Mouse (Mus musculus) c-Kit-positive CD71-positive TER-119-positive erythroid progenitor cells, embryonic 14.5 days (primary cell): ENCODE measurements around the gene Adora3.

Experiments
- DNase-seq: peaks from one replicate; pipeline ENCODE4 v3.0.0-alpha.2; 2013; ENCODE audit warnings: low spot score

Adora3 gene

DNA sequence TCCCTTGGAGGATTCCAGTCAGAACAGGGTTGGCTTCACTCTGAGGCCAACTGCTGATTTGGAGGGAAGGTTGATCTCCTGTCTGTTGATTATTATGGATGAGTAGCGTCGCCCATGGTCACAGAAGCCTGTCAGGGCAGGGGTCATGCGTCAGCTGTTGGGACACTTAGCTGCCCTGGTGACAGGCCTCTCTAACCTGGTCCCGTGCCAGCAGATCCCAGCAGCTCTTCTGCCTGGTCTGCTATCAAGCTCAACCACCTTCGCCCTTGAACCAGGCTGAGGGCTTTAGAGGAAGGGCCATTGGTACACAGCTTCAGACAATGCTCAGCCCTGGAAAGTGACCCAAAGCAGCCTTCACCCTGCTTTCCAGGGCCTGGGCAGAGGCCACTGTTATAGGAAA, 5.4 kb downstream of the Adora3 start:
- no peak for DNase-seq

DNA sequence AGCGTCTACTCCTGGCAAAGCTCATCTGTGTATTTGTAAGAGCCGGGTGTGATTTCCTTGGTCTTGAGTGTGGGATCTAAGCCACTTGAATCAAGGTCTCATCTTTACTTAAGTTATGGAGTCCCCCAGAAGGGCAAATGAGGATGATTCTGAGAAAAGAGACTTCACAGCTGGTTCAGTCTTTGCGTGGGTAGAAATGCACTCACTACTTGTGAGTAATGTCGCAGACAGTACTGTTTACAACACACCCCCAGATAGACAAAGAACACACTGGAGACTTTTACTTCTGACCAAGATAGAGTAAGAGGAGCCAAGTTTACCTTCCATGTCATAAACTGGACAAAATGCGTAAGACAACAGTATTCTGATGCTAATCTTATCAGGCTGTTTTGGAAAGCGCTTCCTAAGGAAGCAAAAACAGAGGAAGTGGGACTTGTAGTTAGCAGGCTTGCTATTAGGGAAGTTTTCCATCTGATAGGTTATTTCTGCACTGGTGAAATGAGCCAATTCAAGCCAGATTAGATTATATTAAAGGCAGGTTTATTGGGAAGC, 6.7 kb downstream of the Adora3 start:
- no peak for DNase-seq

DNA sequence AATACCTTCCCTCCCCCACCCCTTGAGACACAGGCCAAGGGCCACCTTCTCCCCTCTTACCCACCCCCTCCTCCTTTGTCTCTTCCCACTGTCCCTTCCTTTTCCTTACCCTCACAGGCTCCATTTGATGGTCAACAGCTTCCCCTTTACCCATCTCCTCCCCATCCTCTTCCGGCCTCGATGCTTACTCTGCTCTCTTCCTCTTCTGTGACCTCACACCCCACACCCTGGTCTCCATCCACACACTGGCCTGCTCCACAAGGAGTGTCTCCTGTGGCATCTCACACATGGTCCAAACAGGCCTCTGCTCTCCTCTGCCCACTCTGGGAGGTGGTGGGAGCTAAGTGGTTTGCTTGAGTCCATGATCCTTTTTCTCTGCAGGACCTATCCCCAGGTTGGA, 7.3 kb downstream of the Adora3 start:
- no peak for DNase-seq

DNA sequence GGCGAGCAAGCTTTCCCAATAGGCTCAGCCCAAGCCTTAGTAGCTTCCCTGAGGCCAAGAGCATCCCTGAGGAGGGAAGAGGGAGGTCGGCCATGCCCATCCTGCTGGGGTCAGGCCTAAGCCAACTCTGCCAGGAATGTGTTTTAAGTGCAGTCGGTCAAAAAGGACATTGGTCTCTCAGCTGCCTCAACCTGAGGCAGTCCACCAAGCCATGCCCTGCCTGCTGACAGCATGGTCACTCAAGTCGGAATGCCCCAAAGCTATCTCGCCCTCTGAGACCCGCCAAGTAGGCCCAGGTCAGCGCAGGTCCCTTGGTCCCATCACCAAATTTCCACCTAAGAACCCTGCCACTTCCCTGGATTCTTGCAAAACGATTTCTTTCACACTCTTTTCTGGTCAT, 8.1 kb downstream of the Adora3 start:
- DNase-seq = no peak

DNA sequence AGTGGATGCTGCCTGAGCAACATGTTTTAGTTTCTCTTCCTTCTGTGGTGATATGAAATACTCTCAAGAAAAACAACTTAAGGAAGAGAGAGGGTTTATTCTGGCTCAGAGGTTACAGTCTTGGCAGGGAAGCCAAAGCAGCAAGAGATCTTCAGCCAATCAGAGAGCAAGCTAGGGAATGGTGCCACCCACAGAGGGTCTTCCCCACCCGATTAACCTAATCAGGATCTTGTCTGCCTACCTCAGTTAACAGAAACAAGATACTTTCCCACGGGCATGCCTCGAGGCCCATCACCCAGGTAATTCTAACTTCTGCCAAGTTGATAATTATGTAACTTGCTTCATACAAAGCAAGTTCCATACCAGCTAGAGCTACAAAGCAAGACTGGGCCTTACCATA, 9.8 kb downstream of the Adora3 start:
- DNase-seq = no peak

DNA sequence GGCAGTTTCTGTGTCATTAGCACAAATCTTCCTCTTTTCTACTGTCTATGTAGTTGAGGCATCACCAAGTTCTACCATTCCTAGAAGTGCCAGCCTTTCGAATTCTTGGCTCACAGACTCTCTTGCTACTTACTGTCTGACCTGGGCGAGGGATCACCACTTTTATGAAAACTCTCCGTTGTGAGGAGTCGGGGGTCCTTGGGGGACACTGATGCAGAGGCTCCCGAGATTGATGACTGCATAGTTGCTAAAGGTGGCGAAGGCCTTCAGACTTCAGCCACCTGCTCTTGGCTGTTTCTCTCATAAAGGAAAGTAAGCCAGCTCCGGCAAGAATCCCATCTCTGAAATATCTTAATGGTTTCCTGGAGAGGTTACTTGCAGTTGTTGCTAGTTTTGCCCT, 11.4 kb downstream of the Adora3 start:
- DNase-seq = no peak

DNA sequence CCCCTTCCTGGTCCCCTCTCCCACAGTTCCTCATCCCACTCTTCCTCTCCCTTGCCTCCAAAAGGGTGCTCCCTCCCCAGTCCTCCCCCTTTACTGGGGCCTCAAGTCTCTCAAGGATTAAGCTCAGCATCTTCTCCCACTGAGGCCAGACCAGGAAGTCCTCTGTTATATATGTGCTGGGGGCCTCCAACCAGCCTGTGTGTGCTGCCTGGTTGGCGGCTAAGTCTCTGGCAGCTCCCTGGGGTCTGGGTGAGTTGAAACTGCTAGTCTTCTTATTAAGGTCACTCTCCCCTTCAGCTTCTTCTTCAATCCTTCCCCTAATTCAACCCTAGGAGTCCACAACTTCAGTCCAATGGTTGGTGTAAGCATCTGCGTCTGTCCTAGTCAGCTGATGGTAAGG, 12.5 kb downstream of the Adora3 start:
- no peak for DNase-seq

DNA sequence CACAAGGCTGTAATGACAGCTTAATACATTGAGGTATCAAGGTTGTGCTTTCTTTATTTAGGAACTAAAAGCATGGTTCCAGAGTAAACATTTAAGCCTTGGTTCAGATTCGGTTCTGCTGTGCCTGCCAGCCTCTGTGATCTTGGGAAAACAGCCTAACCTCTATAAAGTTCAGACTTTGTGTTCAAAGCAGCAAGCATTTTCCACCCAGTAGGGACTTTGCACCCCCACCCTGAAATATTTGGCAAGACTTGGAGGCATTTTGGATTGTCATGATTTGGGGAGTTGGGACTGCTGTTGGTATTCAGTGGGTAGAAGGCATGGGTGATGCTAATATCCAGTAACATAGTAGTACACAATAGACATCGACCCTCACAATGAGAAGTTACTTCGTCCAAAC, 18.3 kb downstream of the Adora3 start:
- DNase-seq = no peak

DNA sequence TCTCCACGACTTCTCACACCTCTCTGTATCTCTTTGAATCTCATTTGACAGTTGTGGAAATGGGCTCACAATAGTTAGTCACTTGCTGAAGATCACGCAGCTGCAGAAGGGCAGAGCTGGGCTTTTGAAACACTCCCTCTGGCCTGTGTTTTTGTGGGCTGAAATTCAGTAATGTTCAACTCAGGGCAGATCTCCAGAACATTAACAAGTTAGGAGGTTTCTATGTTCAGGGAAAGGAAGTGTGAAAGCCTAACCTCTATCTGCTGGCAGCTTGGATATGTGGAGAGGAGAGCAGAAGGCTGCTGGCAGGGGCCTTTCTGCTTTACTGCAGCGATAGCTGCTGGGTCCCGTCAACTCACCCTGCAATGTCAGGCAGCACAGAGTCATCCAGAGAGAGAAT, 19.6 kb downstream of the Adora3 start:
- no peak for DNase-seq

DNA sequence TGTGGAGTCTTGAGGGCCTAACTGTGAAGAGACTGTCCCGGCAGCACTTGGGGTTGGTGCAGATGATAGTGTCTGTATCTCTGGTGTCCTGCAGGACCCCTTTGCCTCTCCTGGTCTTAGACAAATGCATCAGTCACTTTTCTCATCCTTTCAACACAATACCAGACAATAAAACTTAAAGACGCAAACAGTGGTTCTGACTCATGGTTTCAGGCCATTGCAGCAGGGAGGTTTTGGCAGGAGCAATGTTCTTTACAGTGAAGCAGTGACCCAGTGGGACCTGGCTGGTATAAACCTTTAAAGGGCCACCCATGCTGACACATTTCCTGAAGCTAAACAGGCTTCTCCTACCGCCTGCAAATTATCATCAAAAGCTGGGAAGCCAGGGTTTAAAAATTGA, 20.5 kb downstream of the Adora3 start:
- DNase-seq = no peak

DNA sequence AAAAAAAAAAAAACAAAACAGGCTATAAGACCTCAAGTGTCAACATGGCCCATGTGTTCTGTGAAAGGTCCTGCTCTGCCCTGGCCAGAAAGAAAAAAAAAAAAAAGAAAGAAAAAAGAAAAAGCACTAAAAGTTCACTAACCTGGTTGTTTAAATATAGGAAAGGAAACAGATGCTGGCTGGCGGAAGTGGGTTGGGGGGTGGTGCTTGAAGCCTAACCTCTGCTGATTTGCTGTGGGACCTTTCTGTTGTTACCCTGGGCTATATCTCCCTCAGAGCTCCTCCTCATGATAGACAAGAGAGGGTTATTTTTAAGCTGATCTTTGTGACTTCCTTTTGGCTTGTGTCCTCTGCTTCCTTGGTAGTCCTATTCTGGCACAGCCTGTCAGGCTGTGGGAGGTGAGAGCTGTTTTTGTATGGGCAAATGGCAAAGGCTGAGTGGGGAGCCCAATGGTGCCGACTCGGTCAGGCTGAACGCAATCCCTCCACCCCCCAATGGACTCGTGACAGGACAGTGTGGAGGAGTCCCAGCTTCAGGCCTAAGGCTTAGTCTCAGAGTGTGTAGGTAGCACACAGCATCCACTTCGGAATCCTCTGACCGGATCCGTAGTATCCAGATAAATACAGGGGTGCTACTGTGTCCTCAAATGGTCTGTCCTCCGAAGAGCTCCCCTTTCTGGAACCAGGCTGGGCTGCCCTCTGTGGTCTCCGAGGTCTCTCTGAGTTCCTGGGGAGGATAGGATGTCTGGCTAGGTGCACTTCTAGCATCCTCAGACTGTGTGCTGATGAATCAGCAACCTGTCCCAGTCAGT, 21.3 kb downstream of the Adora3 start:
- DNase-seq = no peak

DNA sequence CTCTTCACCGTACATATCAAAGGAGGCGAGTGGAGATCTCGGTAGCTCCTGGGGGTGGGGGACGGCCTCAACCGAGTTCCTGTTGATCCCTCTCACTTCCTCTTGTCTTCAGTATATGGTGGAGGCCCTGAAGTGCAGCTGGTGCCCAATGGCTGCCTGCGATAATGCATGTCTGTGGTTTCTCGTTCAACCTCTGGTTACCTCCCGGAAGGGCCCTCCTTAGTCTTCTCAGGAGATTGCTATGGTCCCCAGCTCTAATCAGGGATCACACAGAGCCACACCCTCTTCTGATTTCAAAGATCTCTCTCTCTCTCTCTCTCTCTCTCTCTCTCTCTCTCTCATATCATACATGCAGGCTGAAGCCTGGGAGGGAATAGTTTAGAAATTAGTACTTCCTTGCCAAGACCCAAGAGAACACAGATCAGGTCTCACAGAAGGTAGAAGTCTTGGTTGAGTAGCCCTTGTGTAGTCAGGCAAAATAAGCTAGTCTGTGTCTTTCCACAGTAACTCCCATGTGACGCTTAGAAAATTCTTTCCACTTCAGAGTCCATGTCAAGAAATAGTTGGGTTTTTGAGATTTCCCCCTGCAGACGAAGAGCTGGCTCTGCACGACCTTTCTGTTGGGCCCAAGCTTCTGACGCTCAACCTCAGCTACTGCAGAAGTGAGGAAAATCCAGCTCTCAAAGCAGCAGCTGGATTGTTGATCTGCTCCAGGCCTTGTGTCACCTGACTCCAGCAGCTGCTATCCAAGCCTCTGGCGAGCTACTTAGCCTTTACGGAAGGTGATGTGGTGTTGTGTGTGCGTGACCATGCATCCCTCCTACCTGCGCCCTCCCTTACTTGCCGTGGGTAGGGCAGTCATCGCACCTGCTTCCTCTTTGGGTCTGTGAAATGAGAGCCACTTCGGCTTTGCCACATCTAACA, 22.2 kb downstream of the Adora3 start:
- no peak for DNase-seq

DNA sequence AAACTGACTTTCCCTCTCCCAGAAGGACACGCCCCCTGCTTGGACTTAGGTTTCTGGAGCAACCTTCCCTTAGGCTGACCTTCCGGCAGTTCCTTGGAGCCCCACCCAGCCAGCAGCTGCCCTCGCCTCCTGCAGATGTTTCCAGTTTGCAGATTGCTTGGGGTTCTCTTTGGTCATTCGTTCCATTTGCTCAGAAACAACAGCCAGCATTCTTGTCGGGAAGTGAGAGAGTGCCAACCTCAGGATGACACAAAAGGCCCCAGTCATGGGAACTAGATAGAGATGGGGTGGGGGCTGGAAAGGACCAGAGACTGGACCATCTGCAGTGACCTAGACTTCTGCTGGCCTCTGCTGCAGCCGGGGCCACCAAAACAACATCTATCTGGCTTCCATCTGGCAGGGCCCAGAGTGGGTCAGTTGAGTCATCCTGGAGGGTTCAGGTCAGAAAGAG, 23.3 kb downstream of the Adora3 start:
- no peak for DNase-seq

DNA sequence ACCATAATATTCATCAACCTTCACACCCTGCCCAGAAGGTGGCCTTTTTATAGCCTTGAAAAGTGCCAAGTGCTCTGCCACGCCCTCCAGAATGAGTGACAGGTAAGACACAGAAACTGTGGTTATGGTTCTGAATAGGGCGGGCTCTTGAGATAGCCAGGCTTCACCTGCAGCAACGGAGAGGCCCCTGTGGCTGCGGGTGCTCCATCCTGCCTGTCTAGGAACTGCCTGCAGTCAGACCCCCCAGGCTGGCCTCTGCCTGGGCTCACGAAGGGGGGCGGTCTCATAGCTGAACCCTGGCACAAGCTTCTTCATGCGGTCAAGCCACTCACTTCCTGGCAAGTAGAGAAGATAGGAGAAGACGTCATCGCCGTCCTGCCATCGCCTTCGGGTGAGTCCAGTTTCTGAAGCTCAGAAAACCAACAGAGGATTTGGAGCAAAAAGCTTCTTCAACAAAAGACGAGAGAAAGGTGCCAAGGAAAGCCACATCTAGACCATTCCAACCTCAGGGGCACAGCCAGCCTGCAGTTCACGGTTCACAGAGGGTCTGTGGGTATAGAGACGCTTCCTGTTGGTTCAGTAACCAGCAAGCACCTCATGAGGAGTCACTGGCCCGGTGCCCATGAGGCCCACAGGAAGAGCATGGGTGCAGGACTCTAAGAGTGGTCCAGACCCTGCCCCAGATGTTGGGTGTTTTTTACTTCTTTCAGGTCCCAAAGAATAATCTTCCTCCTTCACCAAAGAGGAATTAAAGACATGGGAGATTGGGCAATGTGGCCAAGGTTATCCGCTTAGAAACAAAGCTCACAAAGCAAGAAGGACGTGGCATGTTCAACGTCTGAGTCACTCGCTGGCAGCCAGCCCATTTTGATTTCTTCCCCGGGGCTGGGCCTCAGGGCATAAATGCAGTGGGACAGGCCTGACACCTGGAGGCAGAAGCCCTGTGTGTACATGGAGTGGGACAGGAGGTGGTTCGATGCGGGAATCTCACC, 24.2 kb downstream of the Adora3 start:
- DNase-seq = peak; percentile 61

DNA sequence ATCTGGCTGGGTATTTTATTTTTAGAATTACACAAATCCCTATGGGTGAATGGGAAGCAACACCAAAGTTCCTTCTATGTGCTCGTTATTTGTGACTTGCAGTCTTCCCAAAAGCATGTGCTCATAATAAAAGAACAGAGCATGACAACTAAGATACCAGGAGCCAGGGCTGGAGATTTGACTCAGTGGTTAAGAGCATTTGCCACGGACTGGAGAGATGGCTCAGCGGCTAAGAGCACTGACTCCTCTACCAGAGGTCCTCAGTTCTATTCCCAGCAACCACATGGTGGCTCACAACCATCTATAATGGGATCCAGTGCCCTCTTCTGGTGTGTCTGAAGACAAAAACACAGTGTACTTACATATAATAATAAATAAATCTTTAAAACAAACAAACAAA, 26.2 kb downstream of the Adora3 start:
- DNase-seq = no peak

DNA sequence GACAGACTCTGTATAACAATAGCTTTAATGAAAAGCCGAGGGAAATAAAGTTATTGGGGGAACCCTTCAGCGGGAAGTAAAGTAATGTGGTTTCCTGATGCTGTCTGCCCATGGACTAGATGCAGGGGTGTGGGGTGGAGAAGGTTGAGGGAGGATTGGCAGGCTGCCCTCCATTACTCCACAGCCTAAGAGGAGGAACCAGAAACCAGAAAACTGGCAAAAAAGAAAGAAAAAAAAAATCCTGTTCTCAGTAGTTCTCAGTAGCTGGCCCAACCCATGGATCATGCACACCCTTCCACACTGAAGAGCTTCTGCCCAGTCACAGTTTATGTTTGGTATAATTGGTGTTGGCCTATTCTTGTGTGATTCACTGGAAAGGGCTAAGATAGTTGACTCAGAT, 27.7 kb downstream of the Adora3 start:
- DNase-seq = no peak

DNA sequence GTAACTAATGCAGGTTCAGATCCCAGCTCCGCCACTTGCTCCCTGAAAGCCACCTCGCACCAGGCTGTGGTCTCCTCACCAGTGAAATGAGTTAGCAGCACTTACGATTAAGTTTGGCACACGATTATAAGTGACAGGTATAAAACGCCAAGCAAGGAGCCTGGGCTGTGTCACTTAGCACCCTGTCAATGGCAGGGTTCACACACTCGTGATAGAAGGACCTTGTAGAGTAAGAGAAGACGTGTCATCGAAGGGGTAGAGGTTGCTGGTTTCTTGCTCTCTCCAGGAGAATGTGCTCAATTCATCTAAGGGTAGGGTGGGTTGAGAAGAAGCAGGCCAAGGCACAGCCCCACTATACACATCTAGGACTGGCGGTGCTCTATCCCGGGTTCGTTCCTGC, 28.2 kb downstream of the Adora3 start:
- no peak for DNase-seq

DNA sequence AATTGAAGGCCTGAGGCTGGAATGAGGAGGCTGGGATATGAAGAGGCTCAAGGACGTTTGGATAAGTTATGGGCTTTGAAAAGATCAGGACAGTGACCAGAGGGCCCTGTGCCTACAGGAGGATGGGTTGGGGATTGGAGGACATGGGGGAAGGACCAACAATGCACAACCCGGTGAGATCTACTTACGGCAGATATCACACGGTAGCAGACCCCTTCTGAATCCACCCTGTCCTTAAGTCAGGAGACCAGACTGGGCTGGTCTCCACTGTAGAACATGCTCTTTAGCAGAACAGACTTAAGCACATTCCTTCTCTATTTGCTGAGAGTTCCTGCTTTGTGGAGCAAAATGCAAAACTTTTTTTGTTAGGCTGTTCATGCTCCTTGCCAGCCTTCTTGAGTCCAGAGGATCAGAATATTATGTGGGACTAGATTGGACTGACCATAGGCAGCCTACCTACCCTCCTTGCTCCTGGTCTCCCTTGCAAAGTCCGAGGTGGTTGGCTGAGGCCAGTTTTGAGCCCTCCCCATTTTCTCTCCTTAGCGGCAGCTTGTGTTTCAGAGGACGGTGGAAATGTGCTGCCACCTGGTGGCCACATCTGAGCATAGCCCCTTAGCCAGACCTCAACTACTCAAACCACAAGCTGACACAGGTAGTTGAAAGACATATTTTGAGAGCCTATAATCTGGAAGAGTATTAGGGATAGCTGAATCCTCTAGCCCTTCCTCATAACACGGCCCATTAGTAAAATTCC, 28.9 kb downstream of the Adora3 start:
- DNase-seq = peak; percentile 81

DNA sequence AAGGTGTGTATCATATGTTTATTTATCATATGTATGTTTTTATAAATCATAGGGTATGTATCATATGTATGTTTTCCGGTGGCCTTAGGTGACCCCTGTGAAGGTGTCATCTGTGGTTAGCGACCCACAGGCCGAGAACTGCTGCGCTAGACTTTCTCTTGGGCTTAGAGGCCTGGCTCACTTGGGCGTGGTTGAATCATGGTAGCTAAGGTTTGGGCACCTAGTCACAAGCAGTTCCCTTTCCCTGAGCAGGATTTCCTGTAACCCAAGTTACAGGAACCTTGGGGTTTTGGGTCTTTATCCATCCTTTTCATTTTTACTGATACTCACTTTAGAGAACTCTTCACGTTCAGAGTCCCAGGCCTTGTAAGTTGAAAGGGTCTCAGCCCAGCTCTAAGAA, 29.6 kb downstream of the Adora3 start:
- DNase-seq = no peak

DNA sequence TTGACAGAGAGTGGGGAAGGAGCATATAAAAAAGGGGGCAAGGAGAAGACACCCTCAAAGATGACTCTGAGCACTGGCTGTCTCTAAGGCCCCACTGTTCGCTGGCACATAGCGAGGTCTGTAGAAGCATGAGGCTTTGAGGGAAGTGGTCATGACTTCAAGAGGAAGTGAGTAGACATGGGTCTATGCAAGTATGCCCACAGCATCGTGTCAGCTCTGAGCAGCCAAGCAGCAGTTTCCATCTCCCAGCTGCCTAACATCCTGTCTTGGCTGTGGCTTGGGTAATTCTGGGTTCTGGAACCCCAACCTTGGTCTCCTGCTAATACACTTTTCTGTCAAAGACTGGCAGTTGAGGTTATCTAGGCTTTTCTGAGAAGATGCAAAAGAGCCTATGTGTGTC, 30.1 kb downstream of the Adora3 start:
- no peak for DNase-seq

DNA sequence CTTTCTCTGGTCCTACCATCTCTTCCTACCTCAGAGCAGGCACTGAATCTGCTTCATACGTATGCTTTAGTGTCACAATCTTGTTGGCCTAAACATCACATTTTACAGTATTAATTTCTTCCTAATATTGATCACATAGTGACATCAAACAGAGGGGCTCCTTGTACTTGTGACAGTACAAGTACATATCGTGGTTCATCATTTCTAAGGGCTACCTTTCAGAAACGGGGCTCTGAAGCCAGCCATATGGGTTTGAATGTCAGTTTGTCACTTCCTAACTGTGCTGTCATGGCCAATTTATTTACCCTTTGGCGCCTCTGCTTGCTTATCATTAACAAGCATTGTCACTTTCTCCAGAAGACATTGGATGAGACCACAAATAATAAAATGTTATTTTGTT, 30.8 kb downstream of the Adora3 start:
- no peak for DNase-seq
